Mouse (Mus musculus) left cerebral cortex, adult 8-10 months (tissue): ENCODE data around the gene Phc2. TPM values are rescaled to one million over a fixed set of nuclear protein-coding genes. Genes with fewer than 3 reads are reported as not detected.

Experiments used
- DNase-seq, 2 experiments: peaks; one replicate each; pipeline ENCODE4 v3.0.0; 2022; ENCODE audit warnings: low spot score in 2 of 2
- total RNA-seq, 4 experiments: library from RNA; stranded (reverse); gene quantifications; 2 replicates each; pipeline ENCODE4 v1.2.4; 2022

The Phc2 gene
- total RNA-seq, 4 experiments from 2014 or later: 88.6 to 92.0 (median 90.0) TPM

DNA sequence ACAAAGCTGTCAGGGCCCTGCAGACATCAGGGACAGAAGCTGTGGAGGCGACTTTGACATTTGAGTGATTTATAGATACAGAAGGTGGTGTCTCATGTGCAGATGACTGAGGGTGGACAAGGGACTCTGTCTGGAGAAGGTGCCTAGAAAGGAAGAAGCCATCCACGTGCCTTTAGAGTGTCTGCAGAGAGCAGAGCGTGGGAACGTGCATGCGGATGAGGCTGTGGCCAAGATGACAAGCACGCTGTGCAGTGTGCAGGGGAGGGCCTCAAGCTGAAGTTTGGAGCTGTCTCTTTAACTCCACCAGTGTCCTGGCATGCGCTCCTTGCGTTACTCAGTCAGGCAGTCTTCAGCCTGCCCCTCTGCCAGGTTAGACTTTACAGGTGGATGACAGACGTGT lies 34.5 kb downstream of the Phc2 start:
- peak in 1 of 2 experiments; percentile 85 for DNase-seq

DNA sequence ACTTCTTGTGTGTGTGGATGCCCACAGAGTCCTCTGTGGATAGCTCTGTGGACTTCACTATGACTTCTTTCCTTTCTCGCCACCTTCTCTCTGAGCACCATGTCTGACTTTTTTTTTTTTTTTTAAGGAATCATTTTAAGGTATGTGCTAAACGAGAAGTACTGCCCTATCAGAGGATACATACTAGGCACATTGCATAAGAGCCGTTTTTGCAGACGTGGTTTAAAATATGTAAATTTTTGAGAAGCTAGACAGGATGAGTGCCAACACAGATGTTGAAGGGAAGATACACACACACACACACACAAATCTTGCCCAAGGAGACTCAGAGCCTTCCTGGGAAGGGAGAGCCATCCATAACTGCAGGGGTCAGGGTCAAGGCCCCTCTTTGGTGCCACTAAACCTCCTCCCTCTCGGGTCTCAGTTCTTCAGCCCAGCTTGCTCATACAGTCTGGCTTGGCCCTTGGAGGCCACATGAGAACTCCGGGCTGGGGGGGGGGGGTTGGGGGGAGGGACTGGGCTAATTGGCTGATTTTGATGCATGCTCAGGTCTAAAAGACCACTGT lies 35.3 kb downstream of the Phc2 start:
- no peak for DNase-seq

DNA sequence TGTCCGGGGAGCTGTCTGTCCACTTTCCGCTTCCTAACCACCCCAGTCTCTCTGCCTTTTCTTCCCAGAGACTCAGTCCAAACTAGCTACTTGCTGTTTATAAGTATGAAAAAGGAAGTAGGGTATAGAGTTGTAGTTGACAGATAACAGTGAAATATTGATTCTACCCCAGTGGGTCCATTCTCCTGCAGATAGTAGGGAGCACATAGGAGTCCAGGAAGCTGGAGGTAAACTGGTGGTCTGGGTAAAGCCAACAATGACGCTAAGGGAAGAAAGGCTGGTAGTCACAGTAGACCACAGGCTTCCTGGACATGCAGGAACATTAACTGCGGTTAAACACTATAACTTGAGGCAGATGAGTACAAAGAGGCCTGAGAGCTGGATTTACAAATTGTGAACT lies 36.7 kb downstream of the Phc2 start:
- DNase-seq: no peak

DNA sequence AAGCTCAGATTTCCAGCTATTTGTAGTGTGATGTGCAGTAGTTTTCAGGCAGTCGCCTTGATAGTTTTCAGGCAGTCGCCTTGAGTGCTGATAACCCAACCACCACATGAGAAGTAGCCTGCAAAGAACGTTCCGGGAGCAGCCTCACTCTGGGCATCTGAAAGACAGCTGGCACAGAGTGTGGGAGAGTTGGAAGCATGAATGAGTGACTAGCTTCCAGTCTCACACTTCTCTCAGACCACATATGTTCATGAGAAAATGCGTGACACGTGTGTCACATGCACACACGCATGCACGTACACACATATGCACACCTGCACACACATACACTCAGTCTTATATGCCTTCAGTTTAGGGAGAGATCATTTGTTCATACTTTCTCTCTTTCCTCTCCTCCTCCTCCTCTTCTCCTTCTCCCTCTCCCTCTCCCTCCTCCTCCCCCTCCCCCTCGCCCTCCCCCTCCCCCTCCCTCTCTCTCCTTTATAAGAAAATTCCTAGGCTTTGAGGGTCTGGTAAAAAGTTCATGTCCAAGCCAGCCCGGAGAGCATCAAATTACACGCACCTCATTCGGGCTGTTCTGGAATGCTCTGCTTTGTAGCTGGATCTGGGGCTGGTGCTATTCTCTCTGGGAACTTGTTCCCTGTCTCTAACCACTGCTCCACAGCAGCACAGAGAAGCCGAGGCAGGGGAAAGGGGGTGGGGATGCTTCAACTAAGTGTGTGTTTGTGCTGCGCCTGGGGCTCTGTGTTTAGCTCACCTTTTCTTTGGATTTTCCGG lies 37.8 kb downstream of the Phc2 start:
- peak in 1 of 2 experiments; percentile 62 for DNase-seq

DNA sequence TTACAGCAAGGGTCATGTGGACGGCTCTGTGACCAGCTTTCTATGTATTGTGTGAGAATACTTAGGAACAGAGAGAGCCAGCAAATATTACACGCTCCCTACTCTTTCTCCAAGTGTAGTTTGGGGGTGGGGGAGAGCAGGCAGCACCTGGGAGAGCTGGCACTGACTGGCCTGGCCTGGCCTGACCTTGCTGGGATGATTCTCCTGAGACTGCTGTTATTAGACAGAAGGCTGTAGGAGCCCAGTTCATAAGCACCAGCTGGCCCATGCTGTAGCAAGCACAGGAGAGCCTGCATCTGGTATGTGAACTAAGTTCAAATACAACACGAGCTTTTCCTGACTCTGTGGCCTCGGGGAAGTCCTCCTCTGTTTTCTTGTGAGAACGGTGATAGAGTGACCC lies 38.7 kb downstream of the Phc2 start:
- DNase-seq: no peak

DNA sequence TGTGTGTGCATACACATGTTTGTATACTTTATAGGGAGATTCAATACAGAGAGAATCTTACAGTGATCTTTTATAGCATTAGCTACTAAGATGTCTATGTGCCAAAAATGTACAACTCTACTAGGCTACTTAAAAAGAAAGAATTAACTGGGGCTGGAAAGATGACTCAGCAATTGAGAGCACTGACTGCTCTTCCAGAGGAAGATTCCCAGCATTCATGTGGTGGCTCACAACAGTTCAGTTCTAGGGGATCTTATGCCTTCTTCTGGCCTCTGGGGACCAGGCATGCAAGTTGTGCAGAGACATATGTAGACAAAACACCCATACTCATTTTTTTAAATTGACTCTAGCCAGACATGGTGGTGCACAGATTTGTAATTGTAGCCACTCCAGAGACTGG lies 39.8 kb downstream of the Phc2 start:
- no peak for DNase-seq

DNA sequence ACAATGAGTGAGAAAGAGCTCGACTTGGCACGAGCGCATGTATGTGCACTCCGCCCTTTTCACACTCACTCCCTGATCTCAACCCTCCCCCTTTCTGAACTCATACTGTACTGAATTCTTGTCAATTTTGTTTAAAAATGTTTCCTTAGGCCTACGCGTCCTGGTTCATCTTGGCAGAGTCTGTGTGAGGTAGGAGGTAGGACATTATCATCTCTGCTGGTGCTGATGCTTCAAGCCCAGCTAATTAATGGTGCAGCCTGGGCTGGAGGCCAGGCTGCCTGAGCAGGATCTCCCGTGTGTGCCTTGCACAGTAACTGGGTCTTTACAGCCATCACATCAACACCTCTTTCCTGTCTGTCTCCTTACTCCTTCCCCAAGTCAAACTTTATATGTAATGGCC lies 40.6 kb downstream of the Phc2 start:
- DNase-seq: peak in 1 of 2 experiments; percentile 63

DNA sequence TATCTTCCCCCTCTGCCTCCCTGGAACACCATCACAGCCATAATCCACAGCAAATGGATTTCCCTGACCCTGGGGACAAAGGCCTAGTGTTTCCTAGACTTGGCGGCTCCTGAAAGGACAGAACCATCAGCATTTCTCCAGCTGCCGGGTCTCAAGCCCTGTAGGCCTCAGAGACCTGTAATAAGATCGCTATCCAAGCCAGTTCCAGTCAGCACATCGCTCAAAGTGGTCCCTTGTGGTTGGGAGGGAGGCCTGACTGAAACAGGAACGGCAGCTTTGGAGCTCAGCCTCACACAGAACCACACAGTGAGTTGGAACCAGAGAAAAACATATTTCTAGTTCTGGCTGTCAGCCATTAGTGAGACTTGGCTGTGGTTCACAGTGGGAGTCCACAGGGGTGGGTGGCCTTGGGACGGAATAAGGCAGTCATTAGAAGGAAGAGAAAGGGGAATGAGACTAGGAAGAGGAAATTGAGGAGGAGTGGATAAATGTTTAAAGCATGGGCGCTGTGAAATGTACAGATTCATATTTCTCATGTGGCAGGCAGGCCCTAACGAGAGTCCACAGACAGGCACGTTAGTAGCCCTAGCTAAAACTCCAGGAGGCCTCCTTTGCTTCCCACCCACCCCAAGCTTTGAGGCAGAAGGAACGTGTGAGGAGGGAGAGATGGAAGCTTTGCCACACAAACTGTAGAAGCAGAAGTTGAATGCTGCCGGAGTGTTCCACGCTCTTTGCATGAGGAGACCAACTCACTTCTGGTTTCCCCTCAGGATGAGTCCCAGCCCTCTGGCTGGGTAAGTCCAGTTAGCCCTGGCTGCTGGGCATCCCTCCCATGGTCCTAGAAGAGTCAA lies 43.7 kb downstream of the Phc2 start:
- DNase-seq: peak; percentile 55 to 64

DNA sequence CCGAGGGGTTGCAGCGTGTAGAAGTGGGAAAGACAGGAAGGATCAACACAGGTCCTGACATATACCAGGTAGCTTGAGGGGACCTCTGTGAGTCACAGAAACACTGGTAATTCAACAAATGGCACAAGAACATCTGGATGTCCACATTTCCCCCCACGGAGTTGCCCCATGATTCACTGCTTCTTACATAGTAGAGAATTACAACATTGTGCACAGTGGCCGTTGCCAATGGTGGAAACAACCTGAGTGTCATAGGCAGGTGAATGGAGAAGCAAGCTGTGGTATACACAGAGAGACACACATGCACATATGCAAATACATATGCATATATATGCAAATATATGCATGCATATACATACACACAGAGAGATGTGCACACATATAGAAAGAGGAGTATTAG lies 45.4 kb downstream of the Phc2 start:
- no peak for DNase-seq

DNA sequence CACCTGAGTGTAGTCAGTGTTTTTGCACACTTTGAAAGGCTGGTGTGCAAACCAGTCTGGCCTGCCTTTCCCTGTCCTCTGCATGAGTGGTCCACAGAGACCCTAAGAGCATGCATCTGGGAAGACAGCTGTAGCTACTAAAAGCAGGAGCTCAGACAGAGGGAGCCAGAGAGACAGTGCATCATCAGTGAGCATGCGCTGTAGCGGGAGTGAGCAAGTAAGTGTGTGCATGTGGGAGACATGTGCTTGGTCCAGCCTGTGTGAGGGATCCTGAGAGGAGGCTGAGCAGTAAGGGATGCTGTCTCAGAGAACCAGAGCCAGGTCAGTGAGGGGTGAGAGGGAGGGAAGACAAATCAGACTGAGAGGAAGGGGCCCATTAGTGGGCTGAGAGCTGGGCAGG lies 46.0 kb downstream of the Phc2 start:
- no peak for DNase-seq

DNA sequence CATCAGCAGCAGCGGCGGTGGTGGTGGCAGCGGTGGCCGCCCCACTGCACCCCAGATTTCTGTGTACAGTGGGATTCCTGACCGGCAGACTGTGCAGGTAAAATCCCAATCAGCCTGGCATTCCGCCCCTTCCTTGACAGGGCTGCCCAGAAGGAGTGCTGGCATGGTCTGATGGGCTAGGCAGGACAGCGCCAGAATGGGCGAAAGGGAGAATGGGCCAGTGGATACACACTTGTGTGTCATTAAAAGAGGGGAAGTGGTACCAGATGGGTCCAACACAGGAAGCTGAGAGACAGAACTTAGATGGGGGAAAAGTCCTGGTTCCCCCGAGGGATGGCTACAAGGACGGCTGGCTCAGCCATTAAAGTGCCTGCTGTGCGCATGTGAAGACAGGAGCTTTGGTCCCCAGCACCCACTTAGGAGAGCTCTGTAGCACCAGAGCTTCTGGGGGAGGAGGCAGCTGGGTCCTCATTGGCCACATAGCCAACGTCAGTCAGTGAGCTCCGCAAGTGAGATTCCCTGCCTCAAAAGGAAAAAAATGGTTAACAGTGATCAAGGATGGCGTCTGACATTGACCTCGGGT lies 50.7 kb downstream of the Phc2 start:
- DNase-seq: no peak

DNA sequence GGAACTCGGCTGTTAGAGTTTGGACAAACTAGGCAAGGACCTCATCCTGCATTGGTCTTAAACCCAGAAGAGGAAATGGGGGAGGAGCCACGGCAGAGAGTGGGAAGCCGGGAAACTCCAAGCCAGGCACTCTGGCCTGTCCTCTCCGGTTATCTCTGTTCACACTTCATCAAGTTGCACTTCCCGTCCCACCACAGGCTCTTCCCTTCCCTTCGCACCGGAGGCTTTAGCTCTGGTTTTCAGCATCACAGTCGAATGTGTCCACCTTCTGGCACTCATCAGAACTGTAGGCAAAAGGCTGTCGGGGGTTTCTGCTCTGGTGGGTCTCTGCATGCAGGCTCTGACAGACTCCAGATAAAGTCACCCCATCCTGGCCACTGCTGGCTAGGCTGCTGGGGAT lies 52.1 kb downstream of the Phc2 start:
- no peak for DNase-seq

DNA sequence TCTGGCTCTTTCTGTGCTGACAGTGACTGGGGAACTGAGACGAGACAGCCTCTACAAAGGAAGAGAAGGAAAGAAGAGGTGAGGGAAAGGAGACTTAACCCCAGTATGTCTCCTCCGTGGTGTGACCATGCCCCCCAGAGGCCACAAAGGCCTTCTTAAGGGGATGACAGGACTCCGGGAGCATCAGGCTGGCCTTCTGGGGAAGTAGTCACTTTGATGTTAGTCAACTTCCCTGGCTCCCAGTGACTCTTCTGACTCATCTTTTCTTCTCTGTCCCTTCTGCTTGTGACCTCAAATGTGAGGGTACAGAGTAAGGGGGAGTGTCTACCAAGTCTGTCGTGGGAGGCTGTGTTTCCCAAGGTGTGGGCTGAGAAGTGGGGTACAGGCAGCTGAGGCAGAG lies 52.9 kb downstream of the Phc2 start:
- no peak for DNase-seq

DNA sequence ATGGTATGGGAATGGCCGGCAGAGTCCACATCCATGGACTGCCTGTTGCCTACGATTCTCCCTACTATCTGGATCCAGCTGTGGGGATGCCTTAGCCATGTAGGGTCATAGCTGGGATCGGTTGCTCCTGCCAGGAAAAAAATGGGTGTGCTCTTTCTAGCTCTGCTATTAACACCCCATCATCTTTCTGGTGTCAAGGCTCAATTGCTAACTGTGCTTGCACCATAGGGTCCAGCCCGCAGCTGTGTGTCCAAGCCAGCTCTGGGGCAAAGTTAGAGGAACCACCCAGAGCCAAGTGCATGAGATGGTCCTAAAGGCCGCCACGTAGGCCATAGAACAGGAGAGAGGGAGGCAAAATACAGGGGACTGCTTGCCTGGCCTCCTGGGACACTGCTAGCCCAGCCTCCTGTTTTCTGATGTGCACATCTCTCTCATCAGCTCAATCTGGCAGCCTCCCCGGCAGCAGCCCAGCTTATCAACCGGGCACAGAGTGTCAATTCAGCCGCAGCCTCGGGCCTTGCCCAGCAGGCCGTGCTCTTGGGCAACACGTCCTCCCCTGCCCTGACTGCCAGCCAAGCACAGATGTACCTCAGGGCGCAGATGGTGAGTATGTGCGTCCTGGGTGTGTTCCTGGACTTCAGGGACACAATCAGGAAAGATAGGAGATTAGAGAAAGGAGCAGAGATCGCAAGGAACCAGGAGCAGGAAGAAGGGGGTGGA lies 54.7 kb downstream of the Phc2 start:
- DNase-seq: no peak

DNA sequence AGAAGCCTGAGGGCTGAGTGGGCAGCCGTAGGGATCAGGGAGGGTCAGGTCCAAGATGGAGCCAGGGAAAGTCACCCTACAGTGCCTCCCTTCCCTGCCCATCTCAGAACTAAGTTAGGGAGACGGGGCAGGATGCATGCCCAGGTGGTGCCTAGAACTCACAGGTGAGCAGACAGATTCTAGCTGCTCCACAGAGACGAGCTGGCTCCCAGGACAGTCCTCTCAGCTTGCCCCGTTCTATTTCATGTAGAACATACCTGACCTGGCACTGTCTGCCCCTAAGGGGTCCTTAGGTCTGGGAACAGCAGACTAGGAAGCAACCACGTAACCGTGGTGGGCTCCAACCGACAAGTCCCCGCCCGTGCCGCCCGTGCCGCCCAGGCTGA lies 55.3 kb downstream of the Phc2 start:
- no peak for DNase-seq

DNA sequence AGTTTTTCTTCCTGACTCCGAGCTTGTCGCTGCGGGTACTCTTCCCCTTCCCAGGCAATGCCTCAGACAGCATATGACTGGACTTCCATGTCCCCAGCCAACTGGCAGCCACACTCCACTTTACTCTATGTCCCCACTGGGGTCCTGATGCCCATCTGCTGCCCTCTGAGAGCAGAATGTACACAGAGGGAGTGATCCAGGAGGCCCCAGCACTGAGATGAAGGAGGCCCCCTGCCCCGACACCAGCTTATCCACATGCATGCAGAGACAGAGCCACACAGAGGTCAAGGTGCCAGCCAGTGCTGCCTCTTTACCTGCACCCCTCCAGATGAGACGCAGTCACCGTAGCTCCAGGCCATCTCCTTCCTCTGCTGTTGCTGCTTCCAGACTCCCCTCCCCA lies 55.8 kb downstream of the Phc2 start:
- DNase-seq: no peak

DNA sequence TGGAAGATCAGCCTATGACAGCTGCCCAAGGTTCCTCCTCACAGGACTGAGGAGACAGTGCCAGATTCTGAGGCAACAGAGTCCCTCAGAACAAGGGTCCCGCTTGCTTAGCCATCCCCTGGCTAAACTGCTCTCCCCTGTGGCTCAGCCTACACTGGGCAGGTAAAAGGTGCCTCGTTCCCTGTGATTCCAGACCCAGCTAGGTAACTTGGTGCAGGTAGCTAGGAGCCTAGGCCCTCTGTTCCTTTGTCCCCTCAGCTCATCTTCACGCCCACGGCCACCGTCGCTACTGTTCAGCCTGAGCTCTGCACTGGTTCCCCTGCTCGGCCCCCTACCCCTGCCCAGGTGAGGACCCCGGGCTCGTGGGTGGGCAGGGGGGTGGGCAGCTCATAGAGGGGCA lies 56.3 kb downstream of the Phc2 start:
- no peak for DNase-seq

DNA sequence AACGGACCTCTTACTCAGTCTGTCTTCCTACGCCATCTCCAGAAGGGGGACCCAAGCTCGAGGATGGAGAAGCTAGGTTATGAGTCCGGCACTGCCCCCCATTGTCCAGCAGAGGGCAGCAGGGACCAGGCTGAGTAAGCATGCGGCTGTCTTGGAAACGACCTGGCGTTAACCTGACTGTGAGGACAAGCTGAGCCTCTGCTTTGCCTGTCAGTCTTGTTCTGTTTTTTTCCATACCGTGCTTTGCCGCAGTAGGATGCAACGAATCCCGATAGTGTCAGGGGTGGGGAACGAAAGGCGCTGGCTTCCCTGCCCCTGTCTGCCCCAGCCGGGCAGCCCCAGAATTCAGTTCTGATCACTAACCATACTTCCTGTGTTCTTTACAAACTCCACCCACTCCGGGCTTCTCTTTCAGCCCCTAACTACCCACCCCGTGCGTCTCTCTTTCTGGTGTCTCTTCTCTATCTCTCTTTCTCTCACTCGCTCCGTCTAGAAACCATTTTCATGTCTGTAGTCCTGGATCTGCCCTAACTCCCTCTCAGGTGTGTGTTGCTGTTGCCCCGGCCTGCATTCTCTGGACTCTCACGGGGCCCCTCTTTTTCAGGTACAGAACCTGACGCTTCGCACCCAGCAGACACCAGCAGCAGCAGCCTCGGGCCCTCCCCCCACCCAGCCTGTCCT lies 57.1 kb downstream of the Phc2 start:
- peak; percentile 76 to 87 for DNase-seq

DNA sequence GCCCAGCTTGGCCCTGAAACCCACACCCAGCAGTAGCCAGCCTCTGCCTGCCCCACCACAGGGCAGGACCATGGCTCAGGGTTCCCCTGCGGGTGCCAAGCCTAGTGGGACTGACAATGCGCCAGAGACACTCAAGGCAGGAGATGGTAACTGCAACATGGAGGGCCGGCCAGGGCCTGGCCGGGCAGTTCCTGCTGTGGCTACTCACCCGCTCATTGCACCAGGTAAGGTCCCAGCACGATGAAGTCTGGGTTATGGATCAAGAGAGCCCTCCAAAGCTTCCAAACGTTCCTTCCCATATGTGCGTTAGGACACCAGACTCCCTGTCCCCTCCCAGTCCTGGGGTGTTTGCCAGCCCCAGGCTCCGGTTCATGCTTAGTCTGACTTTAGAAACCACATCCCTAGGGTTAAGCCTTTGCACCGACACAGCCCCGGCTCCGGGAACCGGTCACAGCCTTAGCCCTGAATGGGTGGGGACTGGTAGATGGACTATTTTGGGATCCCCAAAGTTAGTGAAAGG lies 57.7 kb downstream of the Phc2 start:
- DNase-seq: no peak

DNA sequence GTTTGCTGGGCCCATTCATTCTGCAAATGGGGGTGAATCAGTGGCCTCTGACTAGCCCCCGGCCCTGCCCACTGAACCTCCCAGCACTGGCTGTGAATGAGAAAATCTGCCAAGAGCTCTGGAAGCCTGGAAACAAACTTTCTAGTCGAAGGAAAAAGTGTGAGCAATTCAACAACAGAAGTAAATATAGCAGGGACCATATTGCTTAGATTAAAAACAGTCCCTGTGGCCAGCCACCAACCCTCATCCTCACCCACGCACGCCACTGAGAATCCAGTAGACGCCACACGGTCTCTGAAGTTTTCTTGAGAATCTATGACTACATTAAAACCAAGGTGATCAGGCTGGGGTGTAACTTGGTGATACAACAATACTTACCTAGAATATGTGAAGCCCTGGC lies 58.4 kb downstream of the Phc2 start:
- DNase-seq: peak in 1 of 2 experiments; percentile 42
